Mouse (Mus musculus): ENCODE data around the gene Iqsec1. TPM values are rescaled to one million over a fixed set of nuclear protein-coding genes. Genes with fewer than 3 reads are reported as not detected.

The Iqsec1 gene
- polyA plus RNA-seq, 1 experiment, result 46.1 TPM

- Histone ChIP-seq H3K27me3 (ENCODE audit: control insufficient read depth, insufficient read depth, low read length) (no peaks in the 10 kb centered on the region), H3K4me1 (ENCODE audit: control insufficient read depth, insufficient read depth, insufficient read length, low read length) (peaks cover 29% of the 10 kb centered on the region), H3K4me3 (ENCODE audit: low read depth, low read length) (peak overlapping the region; percentile 79), H3K27ac (ENCODE audit: insufficient read depth, low read depth, low read length) (peak overlapping the region; percentile 46; the same call in 1 of the 2 replicates), H3K36me3 (ENCODE audit: control insufficient read depth, insufficient read depth, low read length) (no peaks in the 10 kb centered on the region)
- under 1% methylated on average over 48 of the region's 49 CpGs for WGBS
- no peak for TF ChIP-seq CTCF (IDR thresholded peaks at IDR 0.05; ENCODE audit: extremely low read depth, insufficient read length, insufficient replicate concordance, low read depth, low read length)
- peak; percentile 49; the same call in 1 of the 2 replicates for TF ChIP-seq POLR2A (IDR thresholded peaks at IDR 0.05; ENCODE audit: low read depth, low read length)
Observed at GRCm38 (mm10) chr6:90716066-90716704, 272.3 kb downstream of the Iqsec1 start.

GRCm38 (mm10) chr6:90715245-90715905 lies 273.1 kb downstream of the Iqsec1 start:
- H3K4me3 ChIP-seq (ENCODE audit: low read depth, low read length), result peak overlapping the region; percentile 79; the same call in 1 of the 2 replicates
- 45% methylated on average over 4 of the region's 4 CpGs for WGBS
- peaks cover 29% of the 10 kb centered on the region for H3K4me1 ChIP-seq (ENCODE audit: control insufficient read depth, insufficient read depth, insufficient read length, low read length)
- H3K27me3 ChIP-seq (ENCODE audit: control insufficient read depth, insufficient read depth, low read length), result no peaks in the 10 kb centered on the region
- TF ChIP-seq CTCF (IDR thresholded peaks at IDR 0.05; ENCODE audit: extremely low read depth, insufficient read length, insufficient replicate concordance, low read depth, low read length), result no peak
- TF ChIP-seq POLR2A (IDR thresholded peaks at IDR 0.05; ENCODE audit: low read depth, low read length), result no peak
- no peak overlapping the region for H3K27ac ChIP-seq (ENCODE audit: insufficient read depth, low read depth, low read length)
- no peaks in the 10 kb centered on the region for H3K36me3 ChIP-seq (ENCODE audit: control insufficient read depth, insufficient read depth, low read length)

GRCm38 (mm10) chr6:90713650-90714049 lies 274.8 kb downstream of the Iqsec1 start:
- Histone ChIP-seq H3K36me3 (ENCODE audit: control insufficient read depth, insufficient read depth, low read length) (no peaks in the 10 kb centered on the region), H3K27me3 (ENCODE audit: control insufficient read depth, insufficient read depth, low read length) (no peaks in the 10 kb centered on the region), H3K4me3 (ENCODE audit: low read depth, low read length) (no peak overlapping the region), H3K27ac (ENCODE audit: insufficient read depth, low read depth, low read length) (peak overlapping the region; percentile 40), H3K4me1 (ENCODE audit: control insufficient read depth, insufficient read depth, insufficient read length, low read length) (peaks cover 30% of the 10 kb centered on the region)
- TF ChIP-seq POLR2A (IDR thresholded peaks at IDR 0.05; ENCODE audit: low read depth, low read length) (no peak), CTCF (IDR thresholded peaks at IDR 0.05; ENCODE audit: extremely low read depth, insufficient read length, insufficient replicate concordance, low read depth, low read length) (no peak)
- 15% methylated on average over 3 of the region's 3 CpGs for WGBS

- Histone ChIP-seq H3K27ac (ENCODE audit: insufficient read depth, low read depth, low read length) (peak overlapping the region; percentile 40), H3K4me1 (ENCODE audit: control insufficient read depth, insufficient read depth, insufficient read length, low read length) (peaks cover 30% of the 10 kb centered on the region), H3K36me3 (ENCODE audit: control insufficient read depth, insufficient read depth, low read length) (no peaks in the 10 kb centered on the region), H3K4me3 (ENCODE audit: low read depth, low read length) (no peak overlapping the region), H3K27me3 (ENCODE audit: control insufficient read depth, insufficient read depth, low read length) (no peaks in the 10 kb centered on the region)
- TF ChIP-seq CTCF (IDR thresholded peaks at IDR 0.05; ENCODE audit: extremely low read depth, insufficient read length, insufficient replicate concordance, low read depth, low read length), result no peak
- WGBS, result 19% methylated on average over 8 of the region's 8 CpGs
Observed at GRCm38 (mm10) chr6:90712486-90713480, 275.7 kb downstream of the Iqsec1 start.

GRCm38 (mm10) chr6:90712063-90712462 lies 276.4 kb downstream of the Iqsec1 start:
- H3K4me3 ChIP-seq (ENCODE audit: low read depth, low read length), result no peak overlapping the region
- 31% methylated on average over 3 of the region's 3 CpGs for WGBS
- H3K4me1 ChIP-seq (ENCODE audit: control insufficient read depth, insufficient read depth, insufficient read length, low read length), result peaks cover 30% of the 10 kb centered on the region
- no peak for TF ChIP-seq POLR2A (IDR thresholded peaks at IDR 0.05; ENCODE audit: low read depth, low read length)
- TF ChIP-seq CTCF (IDR thresholded peaks at IDR 0.05; ENCODE audit: extremely low read depth, insufficient read length, insufficient replicate concordance, low read depth, low read length), result no peak
- peak overlapping the region; percentile 5; the same call in 1 of the 2 replicates for H3K27ac ChIP-seq (ENCODE audit: insufficient read depth, low read depth, low read length)
- H3K36me3 ChIP-seq (ENCODE audit: control insufficient read depth, insufficient read depth, low read length), result no peaks in the 10 kb centered on the region
- no peaks in the 10 kb centered on the region for H3K27me3 ChIP-seq (ENCODE audit: control insufficient read depth, insufficient read depth, low read length)

- Histone ChIP-seq H3K27ac (ENCODE audit: insufficient read depth, low read depth, low read length) (no peak overlapping the region), H3K27me3 (ENCODE audit: control insufficient read depth, insufficient read depth, low read length) (no peaks in the 10 kb centered on the region), H3K4me1 (ENCODE audit: control insufficient read depth, insufficient read depth, insufficient read length, low read length) (peaks cover 30% of the 10 kb centered on the region), H3K36me3 (ENCODE audit: control insufficient read depth, insufficient read depth, low read length) (no peaks in the 10 kb centered on the region), H3K4me3 (ENCODE audit: low read depth, low read length) (no peak overlapping the region)
- WGBS, result 60% methylated on average over 12 of the region's 12 CpGs
- TF ChIP-seq POLR2A (IDR thresholded peaks at IDR 0.05; ENCODE audit: low read depth, low read length) (no peak), CTCF (IDR thresholded peaks at IDR 0.05; ENCODE audit: extremely low read depth, insufficient read length, insufficient replicate concordance, low read depth, low read length) (no peak)
Observed at GRCm38 (mm10) chr6:90711476-90712035, 276.9 kb downstream of the Iqsec1 start.
